Mouse (Mus musculus): Measurements from ENCODE around the gene Per2.
A peak's percentile ranks its signal among the peaks of the same experiment; 100 is the strongest.

The Per2 gene

GRCm38 (mm10) chr1:91448688-91449087 is 10.4 kb downstream of the Per2 start:
- no peak for TF ChIP-seq GATA4 (IDR thresholded peaks at IDR 0.05; ENCODE audit: insufficient replicate concordance, low read length)

- no peak for TF ChIP-seq GATA4 (IDR thresholded peaks at IDR 0.05; ENCODE audit: insufficient replicate concordance, low read length)
These were observed 12.6 kb downstream of the Per2 start for GRCm38 (mm10) chr1:91446511-91446910.

- peak; percentile 100 for TF ChIP-seq GATA4 (IDR thresholded peaks at IDR 0.05; ENCODE audit: insufficient replicate concordance, low read length)
These were observed 13.1 kb downstream of the Per2 start for GRCm38 (mm10) chr1:91446060-91446459.

GRCm38 (mm10) chr1:91444841-91445830 is 14.0 kb downstream of the Per2 start:
- no peak for TF ChIP-seq GATA4 (IDR thresholded peaks at IDR 0.05; ENCODE audit: insufficient replicate concordance, low read length)

GRCm38 (mm10) chr1:91442350-91442990 is 16.7 kb downstream of the Per2 start:
- no peak for TF ChIP-seq GATA4 (IDR thresholded peaks at IDR 0.05; ENCODE audit: insufficient replicate concordance, low read length)

GRCm38 (mm10) chr1:91441855-91442254 is 17.3 kb downstream of the Per2 start:
- no peak for TF ChIP-seq GATA4 (IDR thresholded peaks at IDR 0.05; ENCODE audit: insufficient replicate concordance, low read length)

GRCm38 (mm10) chr1:91439776-91440175 is 19.3 kb downstream of the Per2 start:
- TF ChIP-seq GATA4 (IDR thresholded peaks at IDR 0.05; ENCODE audit: insufficient replicate concordance, low read length), result no peak

GRCm38 (mm10) chr1:91437573-91437972 is 21.6 kb downstream of the Per2 start:
- TF ChIP-seq GATA4 (IDR thresholded peaks at IDR 0.05; ENCODE audit: insufficient replicate concordance, low read length), result no peak

- no peak for TF ChIP-seq GATA4 (IDR thresholded peaks at IDR 0.05; ENCODE audit: insufficient replicate concordance, low read length)
These were observed 22.1 kb downstream of the Per2 start for GRCm38 (mm10) chr1:91437083-91437400.

- TF ChIP-seq GATA4 (IDR thresholded peaks at IDR 0.05; ENCODE audit: insufficient replicate concordance, low read length), result peak; percentile 62; the same call in 1 of the 2 replicates
These were observed 22.6 kb downstream of the Per2 start for GRCm38 (mm10) chr1:91436380-91437082.

- no peak for TF ChIP-seq GATA4 (IDR thresholded peaks at IDR 0.05; ENCODE audit: insufficient replicate concordance, low read length)
These were observed 23.5 kb downstream of the Per2 start for GRCm38 (mm10) chr1:91435606-91436130.

GRCm38 (mm10) chr1:91434905-91435304 is 24.2 kb downstream of the Per2 start:
- no peak for TF ChIP-seq GATA4 (IDR thresholded peaks at IDR 0.05; ENCODE audit: insufficient replicate concordance, low read length)

- TF ChIP-seq GATA4 (IDR thresholded peaks at IDR 0.05; ENCODE audit: insufficient replicate concordance, low read length), result no peak
These were observed 28.4 kb downstream of the Per2 start for GRCm38 (mm10) chr1:91430761-91431160.

GRCm38 (mm10) chr1:91429212-91429611 is 29.9 kb downstream of the Per2 start:
- TF ChIP-seq GATA4 (IDR thresholded peaks at IDR 0.05; ENCODE audit: insufficient replicate concordance, low read length), result no peak

GRCm38 (mm10) chr1:91428614-91429013 is 30.5 kb downstream of the Per2 start:
- TF ChIP-seq GATA4 (IDR thresholded peaks at IDR 0.05; ENCODE audit: insufficient replicate concordance, low read length), result no peak

Data from liver, adult (tissue).